Mouse (Mus musculus) granulocyte monocyte progenitor cell, adult 5-6 weeks (primary cell): ENCODE measurements around the gene Ltbp3. TPM values are rescaled to one million over a fixed set of nuclear protein-coding genes. Genes with fewer than 3 reads are reported as not detected.

Source experiments
- ATAC-seq: replicated peaks from 2 replicates; pipeline ENCODE4 v1.8.0; 2016; ENCODE audit warnings: mild to moderate bottlenecking, moderate TSS enrichment, inconsistent platforms; ENCODE audit not compliant: poor library complexity, severe bottlenecking
- total RNA-seq, 2 experiments: library from RNA; stranded (forward) in 1 of 2; stranded (reverse) in 1 of 2; fragments of 200-712, 200-1000 nt in 1 of 2; fragments of >200 nt in 1 of 2; fragmentation: Nextera tagmentation in 1 of 2; gene quantifications; 2 replicates each; pipeline ENCODE4 v1.2.3; 2014 to 2017

Gene Ltbp3
- total RNA-seq, 2 experiments from 2014 or later, result 1.8 to 3.7 TPM

GRCm38 (mm10) chr19:5788620-5789019 lies 47.9 kb downstream of the Ltbp3 start:
- no peak for ATAC-seq

- ATAC-seq, result no peak
Observed at GRCm38 (mm10) chr19:5789066-5789465, 48.4 kb downstream of the Ltbp3 start.

- ATAC-seq, result no peak
Observed at GRCm38 (mm10) chr19:5791329-5791728, 50.6 kb downstream of the Ltbp3 start.

- peak; percentile 33; the same call in 1 of the 2 replicates for ATAC-seq
Observed at GRCm38 (mm10) chr19:5793116-5793515, 52.4 kb downstream of the Ltbp3 start.

GRCm38 (mm10) chr19:5793917-5794770 lies 53.4 kb downstream of the Ltbp3 start:
- peak; percentile 20 for ATAC-seq

- peak; percentile 35 for ATAC-seq
Observed at GRCm38 (mm10) chr19:5794771-5795576, 54.3 kb downstream of the Ltbp3 start.

GRCm38 (mm10) chr19:5795668-5796572 lies 55.2 kb downstream of the Ltbp3 start:
- no peak for ATAC-seq

GRCm38 (mm10) chr19:5796573-5797111 lies 55.9 kb downstream of the Ltbp3 start:
- no peak for ATAC-seq

DNA sequence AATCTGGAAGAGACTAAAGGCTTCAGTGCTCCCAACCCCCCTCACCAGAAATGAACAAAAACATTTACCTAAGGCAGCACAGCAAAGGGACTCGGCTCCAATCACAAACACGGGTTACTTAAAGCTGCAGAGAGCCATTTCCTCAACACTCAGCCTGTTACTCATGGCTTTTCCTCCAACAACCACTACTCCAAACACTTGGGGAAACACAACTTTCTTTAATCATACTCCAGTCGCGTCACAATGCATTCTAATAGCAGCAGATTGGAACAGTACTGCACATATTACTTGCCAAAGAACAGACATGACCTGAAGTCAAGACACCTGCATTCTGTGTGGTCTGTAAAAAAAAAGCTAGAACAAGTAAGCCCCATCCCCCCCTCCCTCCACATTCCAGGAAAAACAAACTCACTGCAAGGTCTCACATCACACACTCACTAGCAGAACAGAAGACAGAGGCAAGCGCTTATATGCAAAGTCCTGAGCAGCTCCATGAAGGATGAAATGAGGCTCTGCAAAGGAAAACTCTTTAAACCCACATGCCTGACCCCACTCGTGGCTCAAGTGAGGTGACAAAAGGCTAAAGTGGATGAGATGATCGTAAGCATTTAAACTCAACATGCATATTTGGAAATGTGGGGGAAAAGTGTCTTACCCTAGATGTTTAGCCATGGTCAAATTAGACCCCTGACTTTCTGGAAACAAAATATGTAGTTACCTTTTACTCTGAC lies 56.8 kb downstream of the Ltbp3 start:
- ATAC-seq, result no peak

GRCm38 (mm10) chr19:5798700-5799479 lies 58.2 kb downstream of the Ltbp3 start:
- ATAC-seq, result no peak

DNA sequence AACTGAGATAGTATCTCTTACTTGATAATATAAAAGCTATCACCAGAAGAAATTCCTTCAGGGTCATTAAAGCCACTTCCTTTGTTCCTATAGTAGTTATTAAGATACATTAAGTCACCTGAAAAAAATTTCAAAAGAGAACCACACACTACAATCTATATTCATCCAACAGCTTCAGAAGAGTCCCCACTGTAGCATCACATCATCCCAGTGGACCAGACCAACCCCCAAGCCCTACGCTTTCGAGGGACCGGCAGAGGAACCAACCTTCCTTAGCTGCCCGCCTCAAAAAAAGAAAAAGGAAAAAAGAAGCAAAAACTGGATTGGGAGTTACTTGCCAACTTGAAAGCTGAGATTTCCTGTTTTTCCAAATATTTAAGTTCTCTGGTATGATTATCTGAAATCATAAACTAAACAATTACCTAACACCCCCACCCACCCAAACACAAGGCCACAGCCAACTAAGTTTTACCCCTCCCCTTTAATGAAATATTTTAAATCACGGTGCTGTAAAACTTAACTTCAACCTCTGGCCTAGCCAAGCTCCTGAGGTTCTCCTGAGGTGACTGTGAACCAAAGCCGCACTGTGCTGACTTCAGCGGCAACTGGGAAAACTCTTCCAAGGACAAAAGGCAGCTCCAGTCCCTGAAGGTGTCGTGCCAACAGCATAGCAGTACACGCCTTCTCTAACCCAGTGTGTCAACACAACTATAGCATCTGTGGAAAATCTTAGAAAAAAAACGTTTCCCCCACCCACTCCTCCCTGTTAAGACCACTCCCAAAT lies 59.1 kb downstream of the Ltbp3 start:
- no peak for ATAC-seq

DNA sequence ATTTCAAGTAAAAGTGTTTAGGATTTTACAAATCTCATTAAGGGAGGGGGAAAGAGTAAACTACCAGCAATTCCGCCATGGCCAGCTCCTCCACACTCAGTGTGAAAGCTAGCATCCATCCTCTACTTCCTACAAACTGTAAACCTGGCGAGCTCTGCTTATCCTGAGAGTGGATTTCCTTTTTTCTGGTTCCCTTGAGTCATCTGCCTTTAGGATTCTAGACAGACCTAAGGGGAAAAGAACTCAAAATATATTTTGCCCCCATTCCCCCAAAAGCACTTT lies 59.6 kb downstream of the Ltbp3 start:
- no peak for ATAC-seq

DNA sequence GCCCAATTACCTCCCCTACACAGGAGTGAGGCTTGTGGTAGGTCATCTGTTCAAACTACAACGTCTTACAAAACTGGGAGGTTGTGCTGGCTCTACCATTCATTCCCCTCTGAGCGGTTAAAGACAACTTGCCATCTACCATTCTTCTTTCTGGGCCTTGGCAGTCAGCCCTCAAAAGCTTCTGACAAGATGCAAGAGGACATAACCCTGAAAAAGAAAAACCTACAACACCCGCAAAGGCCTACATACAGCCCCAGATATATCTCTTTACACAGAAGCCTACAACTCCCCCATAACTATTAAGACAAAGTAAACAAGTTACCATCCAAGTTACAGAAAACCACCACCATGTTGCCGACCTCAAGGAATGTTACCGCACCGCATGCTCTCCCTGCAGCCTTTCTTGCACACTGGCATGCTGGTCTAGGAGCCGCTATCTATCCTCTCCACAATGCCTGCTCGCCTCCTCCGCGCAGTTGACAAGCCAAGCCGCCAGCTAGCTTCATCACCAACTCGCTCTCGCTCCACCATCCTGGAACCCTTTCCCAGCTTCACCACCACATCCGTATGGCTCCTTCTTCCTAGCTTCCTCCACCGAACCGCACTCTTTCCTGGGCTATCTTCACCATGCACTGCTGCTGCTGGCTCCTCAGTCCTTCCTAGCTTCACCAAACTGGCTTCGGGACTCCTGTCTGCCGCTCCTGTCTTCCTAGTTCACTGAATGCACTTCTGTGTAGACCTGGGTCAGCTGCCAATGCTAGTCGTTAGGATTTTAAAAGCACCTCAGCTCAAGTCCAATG lies 60.1 kb downstream of the Ltbp3 start:
- ATAC-seq, result no peak

GRCm38 (mm10) chr19:5801432-5801964 lies 60.8 kb downstream of the Ltbp3 start:
- ATAC-seq, result no peak

DNA sequence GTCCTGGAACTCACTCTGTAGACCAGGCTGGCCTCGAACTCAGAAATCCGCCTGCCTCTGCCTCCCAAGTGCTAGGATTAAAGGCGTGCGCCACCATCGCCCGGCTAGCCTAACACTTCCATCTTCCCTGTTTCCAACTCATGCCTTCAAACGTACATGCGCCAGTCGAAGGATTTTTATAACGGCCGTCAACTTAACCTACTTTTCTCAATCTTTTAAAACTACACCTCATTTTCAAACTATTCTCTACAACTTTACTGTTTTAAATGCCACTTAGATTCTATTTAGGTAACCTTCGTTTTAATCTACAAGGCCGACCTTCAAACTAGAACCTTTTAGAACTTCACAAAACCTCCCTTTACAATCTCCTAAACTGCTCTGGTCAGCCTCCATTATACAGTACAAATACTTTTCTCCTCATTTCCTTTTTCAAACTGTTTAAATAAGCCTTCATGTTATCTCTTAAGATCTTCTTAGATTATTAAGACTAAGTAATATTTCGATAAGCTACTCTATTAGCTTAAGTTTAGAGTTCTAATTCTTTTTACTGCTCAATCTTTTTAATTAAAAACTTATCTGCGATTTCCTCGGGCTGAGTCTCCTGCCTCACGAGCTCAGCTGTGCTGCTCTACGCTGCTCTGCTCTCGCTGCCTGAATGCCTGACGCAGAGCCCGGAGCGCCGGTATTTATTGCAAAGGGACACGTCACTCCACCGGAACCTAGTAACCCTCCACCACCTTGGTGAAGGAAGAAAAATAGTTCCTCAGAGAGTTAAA lies 61.5 kb downstream of the Ltbp3 start:
- peak; percentile 51 for ATAC-seq

DNA sequence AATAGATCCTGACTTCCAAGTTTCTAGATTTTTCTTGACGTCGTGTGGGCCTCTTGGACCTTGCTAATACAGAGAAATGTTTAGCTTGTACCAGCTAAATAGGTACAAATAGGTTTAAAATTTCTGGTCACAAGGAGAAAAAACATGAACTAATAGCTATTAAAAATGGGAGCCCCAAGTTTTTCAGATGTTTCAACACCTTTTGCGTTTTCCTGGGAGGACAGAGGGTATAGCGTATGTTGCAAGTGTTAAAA lies 62.0 kb downstream of the Ltbp3 start:
- no peak for ATAC-seq
